Mouse (Mus musculus): ENCODE data around the gene Ube2o. TPM values are rescaled to one million over a fixed set of nuclear protein-coding genes. Genes with fewer than 3 reads are reported as not detected.

The Ube2o gene
- polyA plus RNA-seq, 1 experiment: 43.6 TPM

DNA sequence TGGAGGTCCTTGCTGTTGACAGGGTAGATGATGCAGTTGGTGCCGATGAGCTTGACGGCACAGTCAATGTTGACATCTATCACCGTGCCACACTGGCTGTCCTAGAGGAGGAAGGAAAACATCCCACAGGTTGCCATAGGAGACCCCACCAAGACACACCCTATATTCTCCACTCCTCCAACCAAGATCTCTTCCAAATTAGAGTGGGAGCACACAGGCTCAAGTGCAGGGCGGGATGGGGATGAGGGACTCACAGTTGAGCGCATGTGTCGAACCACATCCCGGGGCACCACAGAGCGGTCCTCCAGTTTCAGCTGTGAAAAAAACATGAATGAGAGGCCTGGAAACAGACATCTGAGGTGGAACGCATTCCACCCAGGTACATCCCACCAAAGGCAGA, 32.5 kb downstream of the Ube2o start:
- Histone ChIP-seq H3K27ac (ENCODE audit: insufficient read depth, low read length) (no peak overlapping the region), H3K9me3 (replicated peaks; ENCODE audit: control insufficient read depth, insufficient read depth, low read length, poor library complexity, severe bottlenecking) (no peaks in the 10 kb centered on the region), H3K27me3 (ENCODE audit: control insufficient read depth, insufficient read depth, low read length, poor library complexity, severe bottlenecking) (no peaks in the 10 kb centered on the region), H3K36me3 (ENCODE audit: control insufficient read depth, insufficient read depth, low read length, poor library complexity, severe bottlenecking) (peaks cover 21% of the 10 kb centered on the region), H3K9ac (ENCODE audit: low read depth, poor library complexity, severe bottlenecking) (no peak overlapping the region), H3K4me3 (ENCODE audit: low read depth, low read length) (no peak overlapping the region), H3K4me1 (ENCODE audit: control insufficient read depth, insufficient read depth, low read length) (no peaks in the 10 kb centered on the region)
- TF ChIP-seq POLR2A (IDR thresholded peaks at IDR 0.05; ENCODE audit: insufficient read depth, low read length) (no peak), EP300 (IDR thresholded peaks at IDR 0.05; ENCODE audit: insufficient read depth, low read depth, low read length) (no peak), CTCF (IDR thresholded peaks at IDR 0.05; ENCODE audit: low read depth, low read length) (no peak)

DNA sequence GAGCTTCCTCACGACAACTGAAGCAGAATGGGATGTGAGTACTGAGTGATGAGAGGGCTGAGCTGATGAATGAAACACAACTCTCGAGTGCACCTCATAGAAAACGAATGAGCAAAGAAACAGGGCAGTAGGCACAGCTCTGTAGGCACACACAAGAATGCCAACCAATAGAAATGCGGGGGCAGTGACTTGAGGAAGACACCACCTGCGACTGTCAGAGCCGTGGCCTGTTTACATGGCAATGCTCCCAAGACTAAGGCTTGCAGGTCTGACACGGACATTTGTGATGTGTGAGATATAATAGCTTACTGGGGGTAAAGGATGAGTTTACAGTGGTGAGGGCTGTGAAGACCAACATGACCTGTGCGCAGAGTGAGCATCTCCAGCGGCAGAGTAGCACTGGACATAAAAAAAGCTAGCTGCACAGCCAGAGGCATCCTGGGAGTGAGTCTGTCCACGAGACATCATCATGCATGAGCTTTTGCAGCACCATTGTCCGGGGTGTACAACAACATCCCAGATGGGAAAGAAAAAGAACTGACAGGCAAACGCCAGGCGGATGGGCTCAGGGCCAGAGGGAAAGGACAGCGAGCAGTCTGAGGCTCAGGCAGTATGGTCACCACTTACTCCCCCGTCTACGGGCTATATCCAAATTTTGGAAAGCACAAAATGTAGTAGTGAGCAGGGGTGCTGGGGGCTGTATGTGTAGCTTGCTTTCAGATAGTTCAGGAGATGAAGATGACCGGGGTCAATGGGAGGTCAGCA, 33.8 kb downstream of the Ube2o start:
- H3K9ac ChIP-seq (ENCODE audit: low read depth, poor library complexity, severe bottlenecking): no peak overlapping the region
- no peak for TF ChIP-seq EP300 (IDR thresholded peaks at IDR 0.05; ENCODE audit: insufficient read depth, low read depth, low read length)
- TF ChIP-seq POLR2A (IDR thresholded peaks at IDR 0.05; ENCODE audit: insufficient read depth, low read length): no peak
- TF ChIP-seq CTCF (IDR thresholded peaks at IDR 0.05; ENCODE audit: low read depth, low read length): no peak
- no peaks in the 10 kb centered on the region for H3K9me3 ChIP-seq (replicated peaks; ENCODE audit: control insufficient read depth, insufficient read depth, low read length, poor library complexity, severe bottlenecking)
- H3K4me1 ChIP-seq (ENCODE audit: control insufficient read depth, insufficient read depth, low read length): no peaks in the 10 kb centered on the region
- H3K27me3 ChIP-seq (ENCODE audit: control insufficient read depth, insufficient read depth, low read length, poor library complexity, severe bottlenecking): no peaks in the 10 kb centered on the region
- no peak overlapping the region for H3K4me3 ChIP-seq (ENCODE audit: low read depth, low read length)
- H3K27ac ChIP-seq (ENCODE audit: insufficient read depth, low read length): no peak overlapping the region
- peaks cover 26% of the 10 kb centered on the region for H3K36me3 ChIP-seq (ENCODE audit: control insufficient read depth, insufficient read depth, low read length, poor library complexity, severe bottlenecking)

DNA sequence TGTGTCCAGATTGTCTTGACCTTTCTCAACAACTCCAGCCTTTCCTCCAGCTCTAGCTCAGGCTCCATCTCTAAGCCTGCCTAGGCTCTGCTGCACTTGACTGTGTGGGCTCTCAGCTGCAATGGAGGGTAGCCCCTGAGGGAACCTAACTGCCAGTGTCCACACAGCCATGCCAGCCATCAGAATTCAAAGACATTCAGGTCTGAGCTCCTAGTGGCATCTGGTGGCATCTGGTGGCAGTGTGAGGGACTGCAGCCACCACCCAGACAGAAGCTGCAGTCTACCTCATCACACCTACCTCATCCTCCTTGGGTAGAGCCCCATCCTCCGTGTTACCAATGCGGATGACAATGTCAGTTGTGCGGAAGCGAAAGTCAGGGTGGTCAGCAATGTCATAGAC, 38.1 kb downstream of the Ube2o start:
- Histone ChIP-seq H3K9me3 (replicated peaks; ENCODE audit: control insufficient read depth, insufficient read depth, low read length, poor library complexity, severe bottlenecking) (no peaks in the 10 kb centered on the region), H3K4me3 (ENCODE audit: low read depth, low read length) (no peak overlapping the region), H3K9ac (ENCODE audit: low read depth, poor library complexity, severe bottlenecking) (no peak overlapping the region), H3K36me3 (ENCODE audit: control insufficient read depth, insufficient read depth, low read length, poor library complexity, severe bottlenecking) (peaks cover 49% of the 10 kb centered on the region), H3K4me1 (ENCODE audit: control insufficient read depth, insufficient read depth, low read length) (no peaks in the 10 kb centered on the region), H3K27me3 (ENCODE audit: control insufficient read depth, insufficient read depth, low read length, poor library complexity, severe bottlenecking) (no peaks in the 10 kb centered on the region), H3K27ac (ENCODE audit: insufficient read depth, low read length) (no peak overlapping the region)
- peak; percentile 56 for TF ChIP-seq CTCF (IDR thresholded peaks at IDR 0.05; ENCODE audit: low read depth, low read length)
- no peak for TF ChIP-seq POLR2A (IDR thresholded peaks at IDR 0.05; ENCODE audit: insufficient read depth, low read length)

DNA sequence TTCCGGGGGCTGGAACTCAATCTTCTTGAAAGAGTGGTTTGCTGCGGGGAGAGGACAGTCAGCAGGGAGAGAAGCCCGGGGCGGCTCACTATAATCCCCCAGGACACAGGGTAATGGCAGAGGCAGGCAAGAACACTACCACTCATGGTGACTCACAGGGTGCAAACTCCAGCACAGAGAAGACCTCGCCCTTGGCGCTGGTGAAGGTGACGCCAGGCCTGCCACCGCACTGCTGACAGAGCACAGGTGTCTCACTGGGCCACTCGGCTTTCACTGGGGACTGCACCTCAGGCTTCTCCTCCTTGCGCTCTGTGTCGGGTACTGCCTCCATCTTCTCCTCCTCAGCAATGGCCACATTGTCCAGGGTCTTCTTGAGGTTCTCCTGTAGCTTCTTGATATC, 40.1 kb downstream of the Ube2o start:
- peaks cover 48% of the 10 kb centered on the region for H3K36me3 ChIP-seq (ENCODE audit: control insufficient read depth, insufficient read depth, low read length, poor library complexity, severe bottlenecking)
- no peaks in the 10 kb centered on the region for H3K27me3 ChIP-seq (ENCODE audit: control insufficient read depth, insufficient read depth, low read length, poor library complexity, severe bottlenecking)
- TF ChIP-seq EP300 (IDR thresholded peaks at IDR 0.05; ENCODE audit: insufficient read depth, low read depth, low read length) (no peak), CTCF (IDR thresholded peaks at IDR 0.05; ENCODE audit: low read depth, low read length) (no peak), POLR2A (IDR thresholded peaks at IDR 0.05; ENCODE audit: insufficient read depth, low read length) (no peak)

DNA sequence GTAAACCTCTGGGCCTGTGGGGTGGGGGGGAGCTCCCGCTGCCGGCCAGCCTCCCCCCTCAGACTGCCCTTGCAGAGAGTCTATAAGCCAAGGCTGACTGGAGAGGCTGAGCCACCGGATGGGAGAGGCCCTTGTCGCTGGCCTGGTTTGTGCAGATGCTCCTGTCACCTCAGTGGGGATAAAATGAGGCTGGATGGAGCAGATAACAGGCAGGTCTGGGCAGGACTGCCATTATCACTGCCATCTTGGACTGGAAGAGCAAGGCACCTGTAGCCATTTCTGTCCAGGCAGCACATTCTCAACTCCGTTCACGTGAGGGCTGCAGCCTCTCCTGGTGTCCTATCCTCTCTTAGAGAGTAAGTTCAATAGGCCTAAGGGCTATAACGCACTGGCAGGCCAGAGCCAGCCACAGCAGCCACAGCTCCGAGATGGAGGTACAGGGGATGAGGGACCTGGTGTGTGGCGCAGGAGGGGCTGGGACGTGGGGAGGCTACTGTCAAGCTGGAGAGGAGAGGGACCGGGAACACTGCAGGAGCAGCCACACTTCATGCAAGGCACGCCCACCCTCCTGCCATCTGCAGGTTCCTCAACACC, 43.0 kb downstream of the Ube2o start:
- Histone ChIP-seq H3K27me3 (ENCODE audit: control insufficient read depth, insufficient read depth, low read length, poor library complexity, severe bottlenecking) (peaks cover 1% of the 10 kb centered on the region; the same call in 1 of the 2 replicates), H3K9me3 (replicated peaks; ENCODE audit: control insufficient read depth, insufficient read depth, low read length, poor library complexity, severe bottlenecking) (no peaks in the 10 kb centered on the region), H3K36me3 (ENCODE audit: control insufficient read depth, insufficient read depth, low read length, poor library complexity, severe bottlenecking) (peaks cover 28% of the 10 kb centered on the region), H3K27ac (ENCODE audit: insufficient read depth, low read length) (no peak overlapping the region), H3K4me1 (ENCODE audit: control insufficient read depth, insufficient read depth, low read length) (no peaks in the 10 kb centered on the region), H3K4me3 (ENCODE audit: low read depth, low read length) (no peak overlapping the region), H3K9ac (ENCODE audit: low read depth, poor library complexity, severe bottlenecking) (no peak overlapping the region)
- TF ChIP-seq POLR2A (IDR thresholded peaks at IDR 0.05; ENCODE audit: insufficient read depth, low read length) (no peak), CTCF (IDR thresholded peaks at IDR 0.05; ENCODE audit: low read depth, low read length) (no peak)

More for the DNA sequence above, 40.1 kb downstream of the Ube2o start:
- no peak overlapping the region for H3K9ac ChIP-seq (ENCODE audit: low read depth, poor library complexity, severe bottlenecking)
- H3K4me3 ChIP-seq (ENCODE audit: low read depth, low read length): no peak overlapping the region
- no peaks in the 10 kb centered on the region for H3K4me1 ChIP-seq (ENCODE audit: control insufficient read depth, insufficient read depth, low read length)
- no peaks in the 10 kb centered on the region for H3K9me3 ChIP-seq (replicated peaks; ENCODE audit: control insufficient read depth, insufficient read depth, low read length, poor library complexity, severe bottlenecking)
- H3K27ac ChIP-seq (ENCODE audit: insufficient read depth, low read length): no peak overlapping the region

DNA sequence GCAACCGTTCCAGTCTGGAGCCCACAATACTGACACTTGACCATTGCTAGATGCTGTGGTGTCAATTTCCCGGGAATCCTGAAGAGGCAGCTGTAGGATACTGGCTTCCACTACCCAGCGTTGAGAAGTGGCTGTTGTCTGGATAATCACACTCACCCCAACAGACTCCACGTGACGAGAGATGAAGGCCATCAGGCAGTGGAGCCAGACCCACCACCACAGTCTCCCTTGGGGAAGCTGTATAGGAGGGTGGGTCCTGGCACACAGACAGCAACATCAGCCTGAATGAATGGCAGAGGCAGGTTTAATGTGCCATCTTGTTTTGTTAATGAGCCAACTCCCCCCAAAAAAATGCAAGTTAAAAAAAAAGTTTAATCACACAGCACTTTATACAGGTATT, 43.9 kb downstream of the Ube2o start:
- peaks cover 22% of the 10 kb centered on the region for H3K36me3 ChIP-seq (ENCODE audit: control insufficient read depth, insufficient read depth, low read length, poor library complexity, severe bottlenecking)
- no peak for TF ChIP-seq POLR2A (IDR thresholded peaks at IDR 0.05; ENCODE audit: insufficient read depth, low read length)
- no peak for TF ChIP-seq EP300 (IDR thresholded peaks at IDR 0.05; ENCODE audit: insufficient read depth, low read depth, low read length)
- TF ChIP-seq CTCF (IDR thresholded peaks at IDR 0.05; ENCODE audit: low read depth, low read length): no peak
- peaks cover 8% of the 10 kb centered on the region for H3K27me3 ChIP-seq (ENCODE audit: control insufficient read depth, insufficient read depth, low read length, poor library complexity, severe bottlenecking)
- H3K4me3 ChIP-seq (ENCODE audit: low read depth, low read length): no peak overlapping the region
- H3K9ac ChIP-seq (ENCODE audit: low read depth, poor library complexity, severe bottlenecking): no peak overlapping the region
- H3K4me1 ChIP-seq (ENCODE audit: control insufficient read depth, insufficient read depth, low read length): no peaks in the 10 kb centered on the region
- no peaks in the 10 kb centered on the region for H3K9me3 ChIP-seq (replicated peaks; ENCODE audit: control insufficient read depth, insufficient read depth, low read length, poor library complexity, severe bottlenecking)
- H3K27ac ChIP-seq (ENCODE audit: insufficient read depth, low read length): no peak overlapping the region

Measured in ES-Bruce4 (cell line).